Mouse (Mus musculus) heart, adult 2 months (tissue): ENCODE results near the gene Plcb4.

Experiments
- CTCF ChIP-seq: fragments of 200-600 bp; IDR thresholded peaks from 2 replicates; pipeline ENCODE4 v1.8.1; 2022; ENCODE audit warnings: antibody characterized with exemption, mild to moderate bottlenecking, moderate library complexity
- POLR2A ChIP-seq: fragments of 200-500 bp; IDR thresholded peaks from 2 replicates; pipeline ENCODE4 v1.6.1; 2011; ENCODE audit warnings: mild to moderate bottlenecking, low read depth, low read length, control low read depth; ENCODE audit not compliant: insufficient read depth

GRCm38 (mm10) chr2:135918116-135918515, 259.3 kb downstream of the Plcb4 start:
- TF ChIP-seq CTCF (no peak), POLR2A (no peak)
